Mouse (Mus musculus): Measurements from ENCODE around the gene Nr5a1. TPM values are rescaled to one million over a fixed set of nuclear protein-coding genes. Genes with fewer than 3 reads are reported as not detected.

Gene Nr5a1
- not detected in 2 replicates for polyA plus RNA-seq (2015; fragmentation: Nextera tagmentation; extraction: Ambion mirVana)

- H3K4me3 ChIP-seq (ENCODE audit: low read depth, low read length), result no peak within 1 kb of the TSS
- no peak within 1 kb of the TSS for H3K4me2 ChIP-seq (ENCODE audit: low read depth, low read length)
- H3K9ac ChIP-seq (replicated peaks), result no peak within 1 kb of the TSS
- H3K27me3 ChIP-seq (ENCODE audit: insufficient read depth, low read length), result peaks cover 50% of the 10 kb centered on the region
- H3K4me1 ChIP-seq (ENCODE audit: insufficient read depth), result peaks cover 15% of the 10 kb centered on the region; the same call in 1 of the 2 replicates
- DNase-seq, result no peak
- H3K27ac ChIP-seq (ENCODE audit: low read depth), result no peak within 1 kb of the TSS
- no peaks in the 10 kb centered on the region for H3K36me3 ChIP-seq (replicated peaks; ENCODE audit: insufficient read depth, low read length)
- no peak for TF ChIP-seq CTCF (IDR thresholded peaks at IDR 0.05; ENCODE audit: low read depth)
- TF ChIP-seq EP300 (IDR thresholded peaks at IDR 0.05; ENCODE audit: low read depth), result no peak
- no peaks in the 10 kb centered on the region for H3K9me3 ChIP-seq (ENCODE audit: low read length)
- ATAC-seq, result no peak
- WGBS (ENCODE audit: insufficient replicate concordance), result 87% methylated on average over 13 of the region's 13 CpGs
Observed at GRCm38 (mm10) chr2:38714324-38714723, at the start of gene Nr5a1. Nr5a1 (minus strand) TSS chr2:38714542.

- Histone ChIP-seq H3K4me1 (ENCODE audit: insufficient read depth) (no peaks in the 10 kb centered on the region), H3K4me3 (ENCODE audit: low read depth, low read length) (no peak overlapping the region), H3K36me3 (replicated peaks; ENCODE audit: insufficient read depth, low read length) (no peaks in the 10 kb centered on the region; the same call in 1 of the 2 replicates), H3K9me3 (ENCODE audit: low read length) (no peaks in the 10 kb centered on the region), H3K4me2 (ENCODE audit: low read depth, low read length) (no peak overlapping the region), H3K9ac (replicated peaks) (no peak overlapping the region), H3K27ac (ENCODE audit: low read depth) (no peak overlapping the region), H3K27me3 (ENCODE audit: insufficient read depth, low read length) (no peaks in the 10 kb centered on the region)
- DNase-seq, result no peak
- no peak for ATAC-seq
- WGBS (ENCODE audit: insufficient replicate concordance), result 65% methylated on average over 3 of the region's 3 CpGs
- TF ChIP-seq CTCF (IDR thresholded peaks at IDR 0.05; ENCODE audit: low read depth) (no peak), EP300 (IDR thresholded peaks at IDR 0.05; ENCODE audit: low read depth) (no peak)
Observed at GRCm38 (mm10) chr2:38739847-38740246, 25.5 kb upstream of the Nr5a1 start.

- no peak overlapping the region for H3K4me3 ChIP-seq (ENCODE audit: low read depth, low read length)
- ATAC-seq (peak; percentile 35; the same call in 1 of the 2 replicates), DNase-seq (peak; percentile 68)
- no peaks in the 10 kb centered on the region; the same call in 1 of the 2 replicates for H3K36me3 ChIP-seq (replicated peaks; ENCODE audit: insufficient read depth, low read length)
- no peaks in the 10 kb centered on the region for H3K4me1 ChIP-seq (ENCODE audit: insufficient read depth)
- H3K9ac ChIP-seq (replicated peaks), result no peak overlapping the region
- H3K27ac ChIP-seq (ENCODE audit: low read depth), result no peak overlapping the region
- H3K27me3 ChIP-seq (ENCODE audit: insufficient read depth, low read length), result no peaks in the 10 kb centered on the region
- H3K4me2 ChIP-seq (ENCODE audit: low read depth, low read length), result no peak overlapping the region
- TF ChIP-seq CTCF (IDR thresholded peaks at IDR 0.05; ENCODE audit: low read depth) (peak; percentile 85), EP300 (IDR thresholded peaks at IDR 0.05; ENCODE audit: low read depth) (no peak)
- H3K9me3 ChIP-seq (ENCODE audit: low read length), result no peaks in the 10 kb centered on the region
- WGBS (ENCODE audit: insufficient replicate concordance), result 25% methylated on average over 7 of the region's 7 CpGs
Observed at GRCm38 (mm10) chr2:38739410-38739809, 25.1 kb upstream of the Nr5a1 start.

- Histone ChIP-seq H3K27ac (ENCODE audit: low read depth) (no peak overlapping the region), H3K36me3 (replicated peaks; ENCODE audit: insufficient read depth, low read length) (no peaks in the 10 kb centered on the region; the same call in 1 of the 2 replicates), H3K9me3 (ENCODE audit: low read length) (no peaks in the 10 kb centered on the region), H3K4me2 (ENCODE audit: low read depth, low read length) (no peak overlapping the region), H3K4me1 (ENCODE audit: insufficient read depth) (no peaks in the 10 kb centered on the region), H3K4me3 (ENCODE audit: low read depth, low read length) (no peak overlapping the region), H3K27me3 (ENCODE audit: insufficient read depth, low read length) (no peaks in the 10 kb centered on the region), H3K9ac (replicated peaks) (no peak overlapping the region)
- ATAC-seq, result no peak
- WGBS (ENCODE audit: insufficient replicate concordance), result 85% methylated on average over 14 of the region's 14 CpGs
- TF ChIP-seq CTCF (IDR thresholded peaks at IDR 0.05; ENCODE audit: low read depth), result no peak
- no peak for TF ChIP-seq EP300 (IDR thresholded peaks at IDR 0.05; ENCODE audit: low read depth)
- no peak for DNase-seq
Observed at GRCm38 (mm10) chr2:38738601-38739301, 24.4 kb upstream of the Nr5a1 start.

- Histone ChIP-seq H3K4me2 (ENCODE audit: low read depth, low read length) (no peak overlapping the region), H3K4me3 (ENCODE audit: low read depth, low read length) (no peak overlapping the region), H3K9ac (replicated peaks) (no peak overlapping the region), H3K9me3 (ENCODE audit: low read length) (no peaks in the 10 kb centered on the region), H3K4me1 (ENCODE audit: insufficient read depth) (no peaks in the 10 kb centered on the region), H3K27me3 (ENCODE audit: insufficient read depth, low read length) (no peaks in the 10 kb centered on the region), H3K27ac (ENCODE audit: low read depth) (no peak overlapping the region), H3K36me3 (replicated peaks; ENCODE audit: insufficient read depth, low read length) (peaks cover under 1% of the 10 kb centered on the region; the same call in 1 of the 2 replicates)
- DNase-seq (no peak), ATAC-seq (no peak)
- TF ChIP-seq CTCF (IDR thresholded peaks at IDR 0.05; ENCODE audit: low read depth) (no peak), EP300 (IDR thresholded peaks at IDR 0.05; ENCODE audit: low read depth) (no peak)
Observed at GRCm38 (mm10) chr2:38735740-38736139, 21.4 kb upstream of the Nr5a1 start.

- Histone ChIP-seq H3K36me3 (replicated peaks; ENCODE audit: insufficient read depth, low read length) (peaks cover 3% of the 10 kb centered on the region; the same call in 1 of the 2 replicates), H3K27ac (ENCODE audit: low read depth) (no peak overlapping the region), H3K4me3 (ENCODE audit: low read depth, low read length) (no peak overlapping the region), H3K9me3 (ENCODE audit: low read length) (no peaks in the 10 kb centered on the region), H3K4me1 (ENCODE audit: insufficient read depth) (no peaks in the 10 kb centered on the region), H3K27me3 (ENCODE audit: insufficient read depth, low read length) (no peaks in the 10 kb centered on the region), H3K9ac (replicated peaks) (no peak overlapping the region), H3K4me2 (ENCODE audit: low read depth, low read length) (no peak overlapping the region)
- ATAC-seq (no peak), DNase-seq (no peak)
- 77% methylated on average over 5 of the region's 5 CpGs for WGBS (ENCODE audit: insufficient replicate concordance)
- no peak for TF ChIP-seq EP300 (IDR thresholded peaks at IDR 0.05; ENCODE audit: low read depth)
- no peak for TF ChIP-seq CTCF (IDR thresholded peaks at IDR 0.05; ENCODE audit: low read depth)
Observed at GRCm38 (mm10) chr2:38734721-38735120, 20.4 kb upstream of the Nr5a1 start.
